Mouse (Mus musculus): ENCODE data around the gene H2afy2.

- TF ChIP-seq E2F4 (IDR thresholded peaks at IDR 0.05; ENCODE audit: borderline replicate concordance, low read depth, low read length) (no peak), KAT2A (conservative IDR thresholded peaks at IDR 0.05; ENCODE audit: low read depth, low read length) (no peak), MAX (IDR thresholded peaks at IDR 0.05; ENCODE audit: low read length) (no peak), POLR2AphosphoS2 (IDR thresholded peaks at IDR 0.05; ENCODE audit: low read length) (no peak), POLR2A (IDR thresholded peaks at IDR 0.05; ENCODE audit: control insufficient read depth in 1 of 2, insufficient read depth in 1 of 2, low read depth in 1 of 2, low read length in 2 of 2, poor library complexity in 1 of 2) (no peak), MAFK (IDR thresholded peaks at IDR 0.05; ENCODE audit: borderline replicate concordance, low read depth, low read length) (no peak), ZNF384 (IDR thresholded peaks at IDR 0.05; ENCODE audit: low read depth, low read length) (no peak), TAL1 (IDR thresholded peaks at IDR 0.05; ENCODE audit: low read length) (no peak), CHD2 (IDR thresholded peaks at IDR 0.05; ENCODE audit: low read length) (no peak)
Observed at GRCm38 (mm10) chr10:61832713-61833112, 48.8 kb upstream of the H2afy2 start.
